In the genomic region with DNA sequence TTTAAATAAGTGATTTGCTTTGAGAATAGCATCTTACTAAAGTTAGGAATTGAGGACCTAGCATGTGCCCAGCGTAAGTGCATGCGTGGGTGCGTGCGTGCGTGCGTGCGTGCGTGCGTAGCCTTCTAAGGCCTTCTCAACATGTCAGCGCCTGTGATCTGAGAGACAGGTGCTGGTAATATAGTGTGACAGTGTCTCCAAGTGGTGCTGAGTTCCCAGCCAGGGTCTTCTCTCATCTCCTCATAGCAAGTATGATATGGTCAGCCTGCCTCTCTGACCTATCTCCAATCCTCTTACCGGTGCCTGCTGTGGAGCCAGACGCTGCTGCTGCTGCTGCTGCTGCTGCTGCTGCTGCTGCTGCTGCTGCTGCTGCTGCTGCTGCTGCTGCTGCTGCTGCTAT, we compare ENCODE assay signal across 20 mouse cellular contexts.
DNase-seq lines count a peak whose midpoint lies in the region; ATAC-seq lines count a peak whose summit lies in the region.
"Had no signal": no experiment of that assay in that cellular context is flagged by ENCODE, and none has a peak within 500 bp of the region (broad histone marks: within the 10 kb centered on the region; RNA-seq: fewer than 3 reads in every experiment).

No protein-coding gene starts in this region.

- no peak overlapping the region for H3K4me2 ChIP-seq in forebrain, embryonic 11.5 days (ENCODE audit: low read depth, low read length, severe bottlenecking)
- no peak overlapping the region for H3K4me2 ChIP-seq in forebrain, embryonic 14.5 days (ENCODE audit: low read length)

- no peaks in the 10 kb centered on the region for H3K9me3 ChIP-seq in forebrain, embryonic 11.5 days (ENCODE audit: control insufficient read depth, low read length)
- no peaks in the 10 kb centered on the region for H3K9me3 ChIP-seq in forebrain, embryonic 14.5 days (replicated peaks; ENCODE audit: control insufficient read depth, low read length)
- H3K9me3 ChIP-seq in heart, embryonic 10.5 days, result no peaks in the 10 kb centered on the region
- H3K9me3 ChIP-seq: G1E had no signal

- H3K36me3 ChIP-seq in forebrain, embryonic 11.5 days (ENCODE audit: control insufficient read depth, insufficient read depth, low read length), result no peaks in the 10 kb centered on the region
- peaks cover 8% of the 10 kb centered on the region for H3K36me3 ChIP-seq in forebrain, embryonic 14.5 days (ENCODE audit: control insufficient read depth, insufficient read depth, low read length)
- peaks cover 25% of the 10 kb centered on the region for H3K36me3 ChIP-seq in heart, embryonic 10.5 days

- no peaks in the 10 kb centered on the region for H3K27me3 ChIP-seq in forebrain, embryonic 11.5 days (ENCODE audit: control insufficient read depth, insufficient read depth, low read length)
- no peaks in the 10 kb centered on the region for H3K27me3 ChIP-seq in forebrain, embryonic 14.5 days (replicated peaks; ENCODE audit: control insufficient read depth, insufficient read depth, low read length)
- no peaks in the 10 kb centered on the region for H3K27me3 ChIP-seq in heart, embryonic 10.5 days (ENCODE audit: insufficient read depth, poor library complexity, severe bottlenecking)
- H3K27me3 ChIP-seq: CH12.LX, Patski had no signal

- no peak overlapping the region for H3K27ac ChIP-seq in forebrain, embryonic 11.5 days (ENCODE audit: low read depth, low read length)
- H3K27ac ChIP-seq in forebrain, embryonic 14.5 days (ENCODE audit: low read depth, low read length), result no peak overlapping the region
- 0 out of 2 replicates have a peak overlapping the region, but pooled peaks have one; percentile 10 for H3K27ac ChIP-seq in heart, embryonic 10.5 days

- ATAC-seq in forebrain, embryonic 11.5 days (replicated peaks; ENCODE audit: low FRiP score), result no peak
- no peak for ATAC-seq in forebrain, embryonic 14.5 days
- ATAC-seq: activated CD4-positive, CD25-positive, alpha-beta regulatory T cell, adult 4 months; CD4-positive, CD25-positive, alpha-beta regulatory T cell, adult 4 months; Patski had no signal

- no peak overlapping the region for H3K4me3 ChIP-seq in forebrain, embryonic 11.5 days (ENCODE audit: low read depth, low read length)
- H3K4me3 ChIP-seq in forebrain, embryonic 14.5 days (ENCODE audit: low read depth, low read length), result no peak overlapping the region
- H3K4me3 ChIP-seq in heart, embryonic 10.5 days, result no peak overlapping the region

- H3K9ac ChIP-seq in forebrain, embryonic 11.5 days (ENCODE audit: low read length), result no peak overlapping the region
- H3K9ac ChIP-seq in forebrain, embryonic 14.5 days (ENCODE audit: low read length), result no peak overlapping the region

- intact Hi-C loops in heart, postnatal 14 days (cut with DNase I), result no loop called here

- 97% methylated on average over 12 of the region's 12 CpGs for WGBS in forebrain, embryonic 11.5 days
- 96% methylated on average over 12 of the region's 12 CpGs for WGBS in forebrain, embryonic 14.5 days
- 89% methylated on average over 12 of the region's 12 CpGs for WGBS in heart, embryonic 10.5 days

- DNase-seq in forebrain, embryonic 11.5 days (ENCODE audit: low spot score), result peak; percentile 28
- no peak for DNase-seq in forebrain, embryonic 14.5 days (ENCODE audit: low spot score)
- peak; percentile 81 for DNase-seq in heart, adult 11 months
- DNase-seq in heart, postnatal 4 days, result no peak
- no peak for DNase-seq in heart, embryonic 10.5 days (ENCODE audit: low spot score)
- DNase-seq in heart, postnatal 14 days, result no peak
- peak; percentile 57 for DNase-seq in skeletal muscle tissue, adult 2 months (ENCODE audit: low read depth, low spot score)
- DNase-seq in urinary bladder, adult 2 months (ENCODE audit: low spot score), result no peak
- DNase-seq: adrenal gland, adult 2 months; adrenal gland, adult 8-10 months; adrenal gland, postnatal 10 days; adrenal gland, postnatal 14 days; adrenal gland, postnatal 25 days; adrenal gland, postnatal 36 days; B cell, adult 2 months had no signal

- H3K4me1 ChIP-seq in forebrain, embryonic 11.5 days (replicated peaks; ENCODE audit: control insufficient read depth, insufficient read depth, low read length), result no peaks in the 10 kb centered on the region
- H3K4me1 ChIP-seq in forebrain, embryonic 14.5 days (ENCODE audit: control insufficient read depth, insufficient read depth, low read length), result no peaks in the 10 kb centered on the region
- H3K4me1 ChIP-seq in heart, embryonic 10.5 days, result peaks cover 52% of the 10 kb centered on the region

Comparison
In these comparisons a context has a peak if more than half of its experiments do, and no peak if none do; other contexts are left out.
1. DNase-seq: peak in forebrain, embryonic 11.5 days (single experiment), heart, adult 11 months (single experiment) and skeletal muscle tissue, adult 2 months (single experiment); none in forebrain, embryonic 14.5 days (single experiment), heart, postnatal 4 days (single experiment), heart, embryonic 10.5 days (single experiment), heart, postnatal 14 days (0 of 2) and urinary bladder, adult 2 months (single experiment).